Mouse (Mus musculus): ENCODE results near the gene Rbm7. TPM values are rescaled to one million over a fixed set of nuclear protein-coding genes. Genes with fewer than 3 reads are reported as not detected.
A peak's percentile ranks its signal among the peaks of the same experiment; 100 is the strongest.

Gene Rbm7
- total and polyA plus RNA-seq, 3 experiments, result 47.3 to 48.4 TPM; not detected in 1

GRCm38 (mm10) chr9:48447783-48448209 lies 47.3 kb downstream of the Rbm7 start:
- no peaks in the 10 kb centered on the region for H3K4me1 ChIP-seq (ENCODE audit: control insufficient read depth in 1 of 2, insufficient read depth in 2 of 2, low read length in 2 of 2)
- no peaks in the 10 kb centered on the region for H3K36me3 ChIP-seq (ENCODE audit: control insufficient read depth in 1 of 2, insufficient read depth in 2 of 2, low read length in 2 of 2)
- H3K9ac ChIP-seq (ENCODE audit: control insufficient read depth, low read depth, low read length, poor library complexity, severe bottlenecking), result no peak overlapping the region
- no peaks in the 10 kb centered on the region for H3K79me2 ChIP-seq (ENCODE audit: control insufficient read depth, insufficient read depth, low read length, poor library complexity)
- no peak overlapping the region for H3K27ac ChIP-seq (ENCODE audit: control insufficient read depth, low read depth, low read length)
- H3K4me3 ChIP-seq (ENCODE audit: control insufficient read depth in 1 of 2, insufficient read depth in 1 of 2, low read depth in 2 of 2, low read length in 2 of 2), result no peak overlapping the region
- H3K27me3 ChIP-seq (ENCODE audit: control insufficient read depth in 1 of 2, insufficient read depth in 2 of 2, low read length in 2 of 2), result peaks cover 0 to 1% of the 10 kb centered on the region in 2 experiments; a peak in 1 of 4 replicates
- TF ChIP-seq CTCF (IDR thresholded peaks at IDR 0.05 in 2 of 3, conservative IDR thresholded peaks at IDR 0.05 in 1 of 3; ENCODE audit: control insufficient read depth in 1 of 3, insufficient read depth in 1 of 3, low read depth in 2 of 3, low read length in 3 of 3, poor library complexity in 1 of 3, severe bottlenecking in 1 of 3), result peak; percentile 37 to 80 (median 62)
- TF ChIP-seq CHD2 (IDR thresholded peaks at IDR 0.05; ENCODE audit: low read length), result no peak
- TF ChIP-seq TAL1 (IDR thresholded peaks at IDR 0.05; ENCODE audit: low read length), result no peak
- TF ChIP-seq RAD21 (IDR thresholded peaks at IDR 0.05; ENCODE audit: low read depth, low read length), result peak; percentile 69
- TF ChIP-seq MAFK (IDR thresholded peaks at IDR 0.05; ENCODE audit: borderline replicate concordance, low read depth, low read length), result no peak
- TF ChIP-seq ZKSCAN1 (IDR thresholded peaks at IDR 0.05; ENCODE audit: low read depth, low read length), result no peak
- TF ChIP-seq NRF1 (IDR thresholded peaks at IDR 0.05; ENCODE audit: insufficient read depth, low read depth, low read length, poor library complexity, severe bottlenecking), result no peak
- TF ChIP-seq SMC3 (IDR thresholded peaks at IDR 0.05; ENCODE audit: low read depth, low read length), result peak; percentile 89
- no peak for TF ChIP-seq CHD1 (IDR thresholded peaks at IDR 0.05; ENCODE audit: low read depth, low read length)
- TF ChIP-seq ZC3H11A (IDR thresholded peaks at IDR 0.05; ENCODE audit: low read depth, low read length), result peak; percentile 54
- TF ChIP-seq GATA1 (IDR thresholded peaks at IDR 0.05; ENCODE audit: low read depth, low read length), result peak; percentile 38; the same call in 1 of the 2 replicates
- peak; percentile 75 for DNase-seq (ENCODE audit: low read depth, low spot score)
- H3K9me3 ChIP-seq (replicated peaks; ENCODE audit: insufficient read depth, low read length), result no peaks in the 10 kb centered on the region

DNA sequence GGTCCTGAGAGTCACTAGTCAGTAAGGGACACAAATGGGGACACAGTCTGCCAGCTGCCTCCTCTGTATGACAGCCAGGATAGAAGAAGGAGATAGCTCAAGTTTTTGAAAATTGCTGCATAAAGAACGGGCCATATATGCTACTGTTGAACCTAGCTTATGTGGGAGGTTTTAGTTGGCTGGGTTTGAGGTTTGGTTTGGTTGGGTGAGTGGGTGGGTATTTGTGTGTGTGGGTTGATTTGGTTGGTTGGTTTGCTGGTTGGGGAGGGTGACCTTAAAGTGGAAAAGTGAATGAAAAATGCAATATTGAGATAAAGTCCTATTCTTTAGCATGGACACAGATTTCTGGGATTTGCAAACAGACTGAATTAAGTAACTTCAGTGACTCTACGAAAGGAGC lies 50.3 kb downstream of the Rbm7 start:
- no peaks in the 10 kb centered on the region for H3K4me1 ChIP-seq (ENCODE audit: control insufficient read depth in 1 of 2, insufficient read depth in 2 of 2, low read length in 2 of 2)
- no peaks in the 10 kb centered on the region for H3K36me3 ChIP-seq (ENCODE audit: control insufficient read depth in 1 of 2, insufficient read depth in 2 of 2, low read length in 2 of 2)
- no peak overlapping the region for H3K4me3 ChIP-seq (ENCODE audit: control insufficient read depth in 1 of 2, insufficient read depth in 1 of 2, low read depth in 2 of 2, low read length in 2 of 2)
- H3K9me3 ChIP-seq (replicated peaks; ENCODE audit: insufficient read depth, low read length), result no peaks in the 10 kb centered on the region
- no peak for DNase-seq (ENCODE audit: low read depth, low spot score)
- H3K79me2 ChIP-seq (ENCODE audit: control insufficient read depth, insufficient read depth, low read length, poor library complexity), result no peaks in the 10 kb centered on the region
- H3K27ac ChIP-seq (ENCODE audit: control insufficient read depth, low read depth, low read length), result no peak overlapping the region
- TF ChIP-seq ZKSCAN1 (IDR thresholded peaks at IDR 0.05; ENCODE audit: low read depth, low read length) (no peak), ZNF384 (IDR thresholded peaks at IDR 0.05; ENCODE audit: low read depth, low read length) (no peak), KAT2A (conservative IDR thresholded peaks at IDR 0.05; ENCODE audit: low read depth, low read length) (no peak), RCOR1 (IDR thresholded peaks at IDR 0.05; ENCODE audit: low read depth, low read length) (no peak), ETS1 (IDR thresholded peaks at IDR 0.05; ENCODE audit: low read depth, low read length) (no peak), CHD2 (IDR thresholded peaks at IDR 0.05; ENCODE audit: low read length) (no peak), BHLHE40 (IDR thresholded peaks at IDR 0.05; ENCODE audit: borderline replicate concordance, low read depth, low read length) (no peak), MYC (IDR thresholded peaks at IDR 0.05; ENCODE audit: low read depth, low read length) (no peak), ZMIZ1 (IDR thresholded peaks at IDR 0.05; ENCODE audit: low read depth, low read length) (no peak), ZC3H11A (IDR thresholded peaks at IDR 0.05; ENCODE audit: low read depth, low read length) (no peak), ELF1 (IDR thresholded peaks at IDR 0.05; ENCODE audit: low read depth, low read length) (no peak), E2F4 (IDR thresholded peaks at IDR 0.05; ENCODE audit: borderline replicate concordance, low read depth, low read length) (no peak), RAD21 (IDR thresholded peaks at IDR 0.05; ENCODE audit: low read depth, low read length) (no peak), HCFC1 (IDR thresholded peaks at IDR 0.05; ENCODE audit: low read depth, low read length) (no peak), GABPA (IDR thresholded peaks at IDR 0.05; ENCODE audit: low read depth, low read length) (no peak), MXI1 (IDR thresholded peaks at IDR 0.05; ENCODE audit: low read depth, low read length) (no peak), POLR2AphosphoS5 (IDR thresholded peaks at IDR 0.05; ENCODE audit: borderline replicate concordance, low read depth, low read length) (no peak)
- peaks cover 0 to 1% of the 10 kb centered on the region in 2 experiments; a peak in 1 of 4 replicates for H3K27me3 ChIP-seq (ENCODE audit: control insufficient read depth in 1 of 2, insufficient read depth in 2 of 2, low read length in 2 of 2)
- H3K9ac ChIP-seq (ENCODE audit: control insufficient read depth, low read depth, low read length, poor library complexity, severe bottlenecking), result no peak overlapping the region
